Mouse (Mus musculus) heart, adult 11 months (tissue): ENCODE measurements around the gene Rreb1.
A peak's percentile ranks its signal among the peaks of the same experiment; 100 is the strongest.

Experiments
- DNase-seq: peaks from one replicate; pipeline ENCODE4 v3.0.0; 2022

Rreb1 gene

DNA sequence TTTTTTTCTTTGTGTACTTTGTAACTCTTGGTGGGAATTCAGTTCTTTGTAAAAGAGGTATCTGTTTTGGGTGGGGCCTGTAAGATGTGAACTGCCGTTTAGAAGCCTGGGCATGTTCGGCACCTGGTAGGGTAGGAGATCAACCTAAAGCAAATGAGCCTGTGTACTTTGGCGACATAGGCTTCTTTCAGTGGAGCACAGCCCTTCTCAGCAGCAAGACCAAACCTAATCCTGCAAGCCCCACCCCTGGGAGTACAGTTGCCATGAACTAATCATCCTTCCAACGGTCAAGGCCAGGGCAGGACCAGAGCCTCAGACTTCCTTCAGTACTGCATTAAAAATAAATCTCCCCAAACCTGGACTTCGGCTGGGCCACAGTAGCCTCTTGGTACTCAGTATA lies 101.4 kb downstream of the Rreb1 start:
- DNase-seq, result peak; percentile 91

DNA sequence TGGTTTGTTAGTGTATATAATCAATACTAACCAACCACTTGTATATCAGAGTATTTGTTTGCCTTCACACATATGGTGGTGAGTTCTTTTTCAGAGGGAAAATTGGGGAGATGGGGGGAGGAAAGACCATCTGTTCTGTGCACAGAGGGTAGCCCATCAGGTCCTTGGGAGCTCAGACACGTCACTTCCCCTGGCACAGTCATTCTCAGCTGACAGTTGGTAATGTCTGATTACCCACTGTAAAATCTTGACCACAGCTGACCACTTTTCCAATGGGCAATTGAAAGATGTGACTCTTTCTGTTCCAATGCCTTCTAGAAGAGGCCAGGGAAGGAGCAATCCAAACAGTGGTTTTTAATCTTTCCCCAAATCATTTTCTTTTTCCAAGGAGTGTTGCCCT lies 101.8 kb downstream of the Rreb1 start:
- DNase-seq, result no peak

DNA sequence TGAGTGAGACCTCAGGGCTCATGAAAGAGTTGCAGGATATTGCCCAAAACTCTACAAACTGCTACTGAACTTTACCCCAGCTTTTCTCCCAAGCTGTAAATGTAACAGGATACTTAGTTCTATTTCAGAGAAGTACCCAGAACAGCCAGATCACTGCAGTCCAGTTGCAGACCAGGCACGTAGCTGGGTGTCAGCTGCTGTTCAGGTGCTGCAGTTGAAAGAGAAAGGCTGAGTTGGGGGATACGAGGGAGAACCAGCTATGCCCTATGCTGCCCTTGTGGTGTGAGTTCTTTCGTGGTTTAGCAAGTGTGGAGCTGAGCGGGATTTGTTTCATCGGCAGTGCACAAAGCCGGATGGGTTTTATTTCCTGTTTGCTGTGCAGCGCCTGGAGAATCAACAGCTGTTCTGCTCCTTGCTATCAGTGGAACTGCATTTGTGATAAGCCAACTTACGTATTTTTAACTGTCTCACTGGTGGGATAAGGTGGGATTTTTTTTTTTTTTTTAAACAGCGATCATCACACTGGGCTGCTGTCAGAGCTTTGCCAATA lies 102.5 kb downstream of the Rreb1 start:
- peak; percentile 93 for DNase-seq

DNA sequence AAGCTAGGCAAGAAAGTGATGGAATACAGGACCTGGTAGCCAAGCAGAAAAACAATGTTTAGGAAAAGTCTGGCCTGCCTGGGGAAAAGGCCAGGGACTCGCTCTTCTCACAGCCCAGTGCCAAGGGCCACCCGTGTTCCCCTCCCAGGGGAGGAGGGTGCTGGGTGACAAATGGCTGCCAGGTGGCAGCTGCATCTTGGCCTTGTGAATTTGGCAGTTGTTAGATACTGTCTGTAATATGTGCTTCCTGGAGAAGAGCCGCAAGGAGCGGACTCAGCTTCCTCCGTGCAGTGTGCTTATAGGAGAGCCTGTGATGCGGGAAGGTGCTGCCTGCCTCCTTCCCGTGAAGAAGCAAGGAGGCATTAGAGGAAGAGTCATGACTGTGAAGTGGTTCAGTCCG lies 104.3 kb downstream of the Rreb1 start:
- peak; percentile 96 for DNase-seq

DNA sequence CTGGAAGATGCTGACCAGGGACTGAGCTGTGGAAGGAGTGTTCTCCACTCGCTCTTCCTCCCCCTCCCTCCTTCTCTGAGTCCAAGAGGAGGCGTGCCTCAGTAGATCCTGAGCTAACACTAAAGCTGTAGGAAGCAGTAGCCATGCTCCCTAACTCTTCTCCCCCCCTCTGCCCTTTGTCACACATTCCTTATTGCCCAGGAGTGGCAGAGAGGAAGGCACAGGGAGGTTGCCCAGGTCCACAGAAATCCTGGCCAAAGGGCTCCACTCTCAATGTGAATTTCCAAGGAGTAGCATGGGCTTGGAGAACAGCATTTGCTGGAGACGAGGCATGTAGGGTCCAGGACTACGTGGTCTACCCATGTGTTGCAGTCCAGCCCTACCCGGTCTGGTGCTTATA lies 104.8 kb downstream of the Rreb1 start:
- no peak for DNase-seq

DNA sequence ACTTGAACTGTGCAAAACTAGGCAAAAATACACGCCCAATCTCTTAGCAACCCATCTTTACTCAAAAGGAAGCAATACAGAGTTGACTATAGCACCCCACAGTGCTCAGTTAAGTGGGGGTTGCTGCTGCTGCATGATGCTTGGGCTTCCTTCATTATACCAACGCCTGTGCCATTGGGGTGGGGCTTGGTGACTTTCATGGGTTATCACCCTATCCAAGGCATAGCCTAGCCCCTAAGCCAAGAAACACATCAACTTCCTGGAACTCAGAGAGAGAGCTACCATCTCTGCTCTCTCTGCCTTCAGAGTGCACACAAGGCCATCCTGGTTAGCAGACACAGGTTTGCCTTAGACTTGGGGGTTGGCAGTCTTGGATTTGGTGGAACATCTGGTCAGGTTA lies 107.2 kb downstream of the Rreb1 start:
- no peak for DNase-seq

DNA sequence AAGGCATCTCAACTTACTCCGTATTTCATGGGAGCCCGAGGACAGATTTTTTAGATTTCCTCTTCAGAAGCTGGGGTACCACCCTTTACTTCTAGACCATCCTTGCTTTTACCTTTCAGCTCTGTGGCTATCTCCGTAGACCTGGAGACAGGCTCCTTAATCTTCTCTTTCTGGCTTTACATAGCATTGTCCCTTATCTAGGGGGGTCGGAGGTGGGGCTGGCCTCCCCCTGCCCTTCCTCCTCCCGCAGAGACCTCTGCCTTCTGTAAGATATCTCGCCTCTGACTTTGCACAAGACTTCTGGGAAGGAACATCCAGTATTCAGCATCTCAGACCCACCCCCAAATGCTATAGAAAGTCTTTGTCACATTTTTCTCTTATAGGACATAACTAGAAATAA lies 107.8 kb downstream of the Rreb1 start:
- no peak for DNase-seq

DNA sequence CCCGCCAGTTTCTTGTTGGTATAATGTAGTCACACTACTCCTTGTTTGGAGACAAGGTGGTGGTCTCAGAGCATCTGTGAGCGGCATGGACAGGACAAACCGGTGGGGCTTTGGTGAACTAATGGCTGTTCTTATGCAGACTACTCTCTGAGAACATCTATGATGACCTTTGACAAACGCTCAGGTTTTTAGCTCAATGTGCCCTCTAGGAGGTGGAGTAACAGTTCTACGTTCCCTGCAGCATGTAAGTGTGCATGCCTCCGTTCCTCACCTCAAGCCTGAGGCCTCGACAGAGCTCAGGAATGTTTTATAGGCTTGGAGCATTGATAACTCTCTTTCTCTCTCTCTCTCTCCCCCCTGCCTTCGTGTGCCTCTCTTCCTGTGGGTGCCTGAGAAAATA lies 116.6 kb downstream of the Rreb1 start:
- DNase-seq, result no peak

DNA sequence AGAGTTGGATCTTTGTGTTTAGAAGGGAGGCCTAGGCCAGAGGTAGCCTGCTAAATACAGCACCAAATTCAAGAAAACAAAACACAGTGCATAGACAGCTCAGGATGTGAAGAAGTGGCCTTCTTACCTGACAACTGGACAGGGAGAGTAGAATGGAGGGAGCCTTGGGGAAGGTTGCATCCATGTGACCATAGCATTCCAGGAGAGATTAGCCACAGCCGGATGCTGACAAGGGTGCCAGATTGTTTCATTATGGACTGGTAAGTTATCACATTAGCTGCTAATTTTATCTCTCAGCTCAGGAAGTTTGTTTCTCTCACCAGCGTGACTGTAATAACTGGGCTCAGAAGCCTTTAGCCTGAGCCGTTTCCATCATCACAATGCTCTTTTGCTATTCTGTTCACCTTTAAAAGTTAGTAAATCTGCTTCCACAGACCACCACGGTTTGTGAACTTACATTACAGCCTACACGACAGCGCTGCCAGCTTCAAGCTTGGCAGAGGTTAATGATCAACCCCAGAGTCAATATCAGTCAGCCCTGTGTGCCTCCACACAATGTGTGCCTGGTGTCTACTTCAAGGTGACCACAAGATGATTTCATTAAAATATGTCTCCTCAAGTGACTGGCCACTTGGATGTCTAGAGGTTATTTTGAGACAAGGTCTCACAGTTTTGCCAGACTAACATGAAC lies 117.5 kb downstream of the Rreb1 start:
- DNase-seq, result no peak

DNA sequence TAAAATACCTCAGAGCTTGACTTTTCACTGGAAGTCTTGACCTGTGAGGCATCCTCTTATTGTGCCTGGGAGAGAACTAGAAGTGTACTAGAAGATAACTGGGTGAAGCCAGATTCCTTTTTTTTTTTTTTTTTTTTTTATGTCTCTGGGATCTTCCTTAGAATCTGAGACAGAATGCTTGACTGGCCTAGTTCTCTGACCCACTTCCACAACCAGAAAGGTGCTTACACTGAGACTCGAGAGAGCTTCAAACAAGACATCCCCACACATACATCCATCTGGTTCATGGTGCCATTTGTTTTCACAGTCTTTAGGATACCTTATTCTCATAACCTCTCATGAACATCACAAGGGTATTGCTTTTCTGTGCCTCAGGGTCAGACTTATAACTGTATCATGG lies 118.2 kb downstream of the Rreb1 start:
- DNase-seq, result no peak

DNA sequence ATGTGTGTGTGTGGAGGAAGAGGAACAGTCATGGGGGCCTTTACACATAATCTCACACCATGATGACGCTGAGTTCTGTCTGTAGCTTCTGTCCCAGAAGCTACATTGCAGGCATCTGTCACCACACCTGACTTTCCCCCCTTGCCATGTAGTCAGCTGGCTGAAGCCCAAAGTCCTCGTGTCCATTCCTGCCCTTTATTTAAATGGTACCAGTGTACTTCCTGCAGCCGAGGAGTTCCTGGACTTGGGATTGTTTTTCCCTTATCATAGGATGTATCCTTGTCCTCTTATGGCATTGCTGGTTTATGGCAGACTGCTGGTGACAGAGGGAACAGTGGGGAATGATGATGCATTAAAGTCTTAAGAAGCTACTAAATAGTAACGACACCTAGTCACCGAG lies 120.6 kb downstream of the Rreb1 start:
- no peak for DNase-seq

DNA sequence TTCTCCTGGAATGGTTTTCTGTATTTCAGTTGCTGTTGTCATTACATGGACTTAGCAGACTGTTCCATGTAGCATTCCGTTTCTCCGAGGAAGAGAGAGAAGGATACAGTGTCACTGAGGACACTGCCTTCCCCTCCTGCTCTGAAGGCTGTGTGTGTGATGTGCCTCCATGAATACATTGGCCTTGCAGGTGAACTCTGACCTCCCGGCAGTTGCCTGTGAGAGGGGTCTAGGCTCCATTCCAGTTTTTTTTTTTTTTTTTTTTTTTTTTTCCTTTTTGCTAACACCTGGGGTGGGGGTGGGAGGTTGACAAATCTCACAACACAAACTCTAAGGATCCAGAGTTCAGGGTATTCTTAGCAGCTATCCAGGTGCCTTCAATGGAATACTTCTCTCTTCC lies 124.8 kb downstream of the Rreb1 start:
- no peak for DNase-seq

DNA sequence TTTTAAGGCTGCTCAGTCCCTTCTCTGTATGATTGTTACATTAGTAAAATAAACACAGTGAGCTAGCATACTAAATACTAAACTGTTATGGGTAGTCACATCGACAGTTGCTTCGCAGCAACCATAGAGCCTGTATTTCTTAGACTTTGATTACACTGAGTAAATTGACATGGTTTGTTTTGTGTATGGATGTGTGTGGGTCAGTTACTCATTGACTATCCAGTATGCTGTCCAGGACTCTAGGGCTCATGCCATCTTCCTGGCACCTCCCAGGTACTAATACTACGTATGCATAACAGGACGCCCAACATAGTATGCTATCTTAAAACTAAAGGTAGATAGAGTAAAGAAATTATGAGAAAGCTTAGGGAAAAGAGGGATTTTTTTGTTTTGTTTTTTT lies 125.3 kb downstream of the Rreb1 start:
- DNase-seq, result no peak

DNA sequence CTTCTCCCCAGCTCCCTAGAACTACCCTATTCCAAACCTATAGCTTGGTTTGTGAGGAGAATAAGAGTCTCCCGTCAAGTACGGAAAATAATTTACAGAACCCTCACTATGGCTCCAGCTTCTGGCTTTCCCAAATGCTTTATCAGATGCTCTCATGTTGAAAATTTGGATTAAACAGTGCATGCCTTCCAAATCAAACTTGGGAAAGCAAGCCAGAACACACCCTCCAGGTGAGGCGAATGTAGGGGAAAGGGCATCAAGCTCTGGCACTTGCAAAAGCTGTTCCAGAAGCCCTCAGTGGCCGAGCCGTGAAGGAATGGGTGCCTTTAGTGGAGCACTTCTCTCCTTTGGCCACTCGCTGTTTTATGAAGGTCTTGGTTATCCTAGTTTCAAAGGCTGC lies 126.2 kb downstream of the Rreb1 start:
- no peak for DNase-seq

DNA sequence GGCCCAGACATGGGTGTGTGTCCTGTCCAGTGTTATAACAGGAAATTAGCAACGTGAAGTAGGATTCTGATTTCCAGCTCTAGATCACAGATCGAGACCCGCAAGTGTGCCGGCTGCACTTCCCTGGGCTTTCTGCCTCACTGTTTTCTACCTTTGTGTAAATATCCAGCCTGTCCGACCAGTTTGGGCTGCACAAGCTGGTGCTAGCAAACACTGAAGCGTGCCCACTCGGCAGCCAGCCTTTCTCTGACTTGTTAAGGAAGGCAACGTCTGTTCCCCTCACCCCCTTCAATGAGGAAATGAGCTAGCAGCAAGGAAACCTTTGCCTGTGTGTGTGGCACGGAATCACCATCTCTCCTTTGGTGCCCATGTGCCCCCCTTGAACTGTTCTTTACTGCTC lies 129.9 kb downstream of the Rreb1 start:
- no peak for DNase-seq

DNA sequence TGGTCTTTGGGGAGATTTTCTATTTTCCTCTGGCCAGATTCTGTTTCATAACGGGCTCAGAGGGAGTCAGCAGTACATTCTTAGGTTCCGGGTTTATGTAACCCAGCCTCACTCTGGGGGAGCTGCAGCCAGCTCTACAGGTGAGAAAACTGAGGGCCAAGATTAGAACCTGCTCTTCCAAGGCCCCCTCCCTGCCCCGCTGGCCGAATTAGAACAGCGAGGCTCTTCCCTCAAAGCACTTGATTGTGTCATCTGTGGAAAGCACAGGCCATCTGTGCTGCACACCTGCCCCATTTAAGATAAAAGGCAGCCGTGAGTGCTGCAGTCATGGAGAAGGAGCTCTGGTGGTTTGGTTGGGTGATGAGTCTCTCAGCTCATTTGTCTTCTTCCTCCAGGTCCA lies 130.3 kb downstream of the Rreb1 start:
- DNase-seq, result no peak

DNA sequence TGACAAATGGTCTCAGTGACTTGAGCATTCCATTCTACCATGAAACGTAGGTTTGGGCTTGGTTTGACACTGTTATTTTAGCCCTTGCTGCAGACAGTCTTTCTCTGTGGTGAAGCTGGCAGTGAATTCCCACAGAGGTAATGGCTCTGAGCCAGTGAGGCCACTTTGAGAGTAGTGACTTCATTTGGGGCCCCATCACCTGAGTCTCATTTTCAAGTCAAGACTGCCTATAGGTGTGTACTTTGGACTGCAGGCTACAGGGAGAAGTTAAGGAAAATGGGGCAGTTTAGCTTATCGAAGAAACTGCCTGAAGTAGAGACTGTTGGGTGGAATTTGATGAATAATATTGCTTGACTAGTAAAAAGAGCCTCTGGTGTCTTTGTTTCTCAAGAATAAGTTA lies 131.0 kb downstream of the Rreb1 start:
- no peak for DNase-seq

DNA sequence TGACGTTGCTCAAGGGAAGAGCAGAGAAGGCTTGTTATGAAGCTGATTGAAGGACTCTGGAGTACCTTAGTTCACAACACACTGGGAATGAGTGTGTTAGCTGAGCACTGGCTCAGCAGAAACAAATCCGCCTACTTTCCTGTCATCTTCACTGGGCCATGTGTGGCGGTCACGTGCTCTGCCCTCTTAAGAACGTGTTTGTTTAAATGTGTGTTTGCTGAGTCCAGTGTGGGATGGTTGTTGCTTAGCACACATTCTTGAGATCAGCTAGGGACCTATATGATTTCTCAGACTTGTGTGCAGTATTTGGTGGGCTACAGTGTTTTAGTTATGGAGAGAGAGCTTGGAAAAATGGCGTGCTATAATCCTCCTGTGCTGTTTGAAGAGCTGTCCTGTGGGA lies 133.8 kb downstream of the Rreb1 start:
- peak; percentile 80 for DNase-seq

DNA sequence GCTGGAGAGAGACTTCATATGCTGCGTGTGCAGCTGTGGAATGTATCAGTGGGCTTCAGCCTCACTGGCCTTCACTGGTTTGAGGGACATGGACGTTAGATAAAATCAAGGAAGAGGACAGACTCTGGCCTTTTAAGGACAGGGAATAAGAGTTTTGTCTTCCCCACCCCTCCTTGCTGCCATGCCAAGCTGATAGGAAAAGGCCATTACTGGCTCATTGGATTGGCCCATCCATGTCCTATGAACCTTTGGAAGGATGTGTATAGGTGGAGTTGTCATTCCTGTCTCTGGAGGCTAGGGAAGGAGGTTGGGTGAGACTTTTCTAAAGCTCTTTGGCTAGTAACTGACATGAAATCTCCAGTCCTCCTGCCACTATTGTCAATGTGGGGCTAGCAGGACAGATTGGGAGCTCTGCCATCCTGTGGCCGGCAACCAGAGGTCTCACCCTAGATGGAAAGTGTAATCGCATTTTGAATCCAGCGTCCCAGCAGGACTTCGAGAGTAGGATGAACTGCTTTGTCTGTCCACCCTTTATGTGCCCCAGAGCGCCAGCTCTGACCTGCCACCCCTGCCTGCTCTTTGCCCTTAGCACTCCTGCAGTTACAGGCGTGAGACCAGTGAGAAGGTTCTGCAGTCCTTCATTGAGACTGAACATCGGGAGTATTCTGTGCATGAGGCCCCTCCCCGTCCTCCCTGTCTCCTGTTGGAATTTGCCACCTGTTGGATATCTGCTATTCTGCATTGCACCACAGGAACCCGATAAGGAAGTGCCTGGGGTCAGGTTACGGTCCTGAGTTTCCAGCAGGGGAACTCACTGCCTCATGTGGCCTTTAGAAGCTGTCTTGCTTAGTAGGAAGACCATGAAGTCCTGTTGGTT lies 134.6 kb downstream of the Rreb1 start:
- DNase-seq, result peak; percentile 92

DNA sequence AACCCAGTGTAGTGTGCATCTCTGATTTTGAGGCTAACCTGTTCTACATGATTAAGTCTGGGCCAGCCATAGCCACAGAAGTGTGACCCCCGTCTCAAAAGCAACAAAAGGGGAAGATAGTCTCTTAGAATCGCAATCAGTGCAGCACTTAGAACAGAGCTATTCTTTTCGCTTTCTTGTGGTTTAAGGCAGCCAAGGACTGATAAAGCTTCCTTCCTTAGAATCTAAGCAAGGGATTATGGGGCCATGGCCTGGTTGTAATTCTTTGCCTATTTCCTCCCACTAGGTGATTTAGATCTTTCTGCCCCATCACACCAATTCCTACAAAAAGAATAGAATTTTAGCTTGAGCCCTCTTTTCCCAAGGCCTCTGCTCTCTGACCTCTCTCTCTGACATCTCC lies 135.8 kb downstream of the Rreb1 start:
- peak; percentile 31 for DNase-seq

DNA sequence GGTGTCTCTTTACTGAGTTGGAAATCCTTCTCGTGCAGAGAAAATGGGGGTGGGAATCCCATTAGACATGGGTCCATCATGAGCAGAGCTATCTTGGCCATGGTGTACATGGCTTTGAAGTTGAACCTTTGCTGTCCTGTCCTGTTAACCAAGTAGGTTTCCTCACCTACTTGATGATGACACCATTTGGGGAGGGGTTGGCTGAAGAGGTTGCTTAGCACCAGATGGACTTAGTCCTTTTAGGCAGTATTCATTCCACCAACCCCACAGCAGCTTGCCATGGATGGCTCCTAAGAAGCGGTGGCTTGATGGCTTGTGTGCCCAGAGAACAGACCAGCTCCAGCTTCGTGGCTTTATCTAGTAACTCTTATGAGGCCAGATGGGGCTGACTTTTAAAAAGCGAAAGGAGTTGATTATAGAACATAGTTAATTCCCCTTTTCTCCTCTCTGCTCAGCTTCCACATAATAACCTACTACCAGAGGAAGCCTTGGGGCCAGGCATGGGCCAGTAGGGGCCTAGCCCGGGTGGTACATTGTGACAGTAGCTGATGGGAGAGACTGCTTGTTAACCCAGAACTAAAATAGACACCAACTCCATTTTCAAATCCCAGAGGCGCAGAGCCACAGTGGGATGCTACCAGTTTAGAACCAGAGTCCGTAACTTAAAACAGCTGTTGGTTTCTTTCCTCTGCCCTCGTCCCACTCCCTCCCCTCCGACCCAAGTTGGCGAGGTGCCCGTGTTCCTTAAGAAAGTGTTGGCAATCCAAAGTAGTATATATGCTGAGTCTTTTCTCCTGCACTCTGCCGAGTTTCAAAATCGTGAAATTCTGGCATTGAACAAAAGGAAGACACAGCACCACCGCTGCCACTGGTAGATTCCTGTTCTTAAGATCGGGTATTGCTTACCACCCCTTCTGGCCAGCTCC lies 140.4 kb downstream of the Rreb1 start:
- peak; percentile 80 for DNase-seq

DNA sequence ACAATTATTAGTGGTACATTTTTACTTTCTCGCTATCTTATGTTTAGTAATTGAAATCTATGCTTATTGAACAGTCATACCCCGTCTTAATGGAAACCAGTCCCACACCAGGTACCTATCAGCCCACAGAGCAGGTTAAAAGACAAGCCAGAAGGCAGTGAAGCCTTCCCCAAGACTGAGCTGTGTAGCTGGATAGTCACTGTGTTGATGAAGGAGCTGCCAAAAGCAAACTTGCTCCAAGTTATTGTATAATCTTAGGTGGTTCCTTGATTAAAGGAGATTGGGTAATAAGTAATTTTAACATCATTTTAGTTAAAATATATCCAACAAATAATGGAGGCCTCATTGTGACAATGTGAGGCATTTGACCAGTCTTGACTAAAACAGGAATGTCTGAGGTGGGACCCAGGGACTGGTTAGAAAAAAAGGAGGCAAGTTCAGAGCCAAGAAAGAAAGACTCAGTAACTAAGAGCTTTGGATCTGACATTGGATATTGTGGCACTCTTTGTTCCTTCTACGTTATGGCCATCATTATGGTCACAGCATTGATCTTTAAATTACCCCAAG lies 141.6 kb downstream of the Rreb1 start:
- no peak for DNase-seq

DNA sequence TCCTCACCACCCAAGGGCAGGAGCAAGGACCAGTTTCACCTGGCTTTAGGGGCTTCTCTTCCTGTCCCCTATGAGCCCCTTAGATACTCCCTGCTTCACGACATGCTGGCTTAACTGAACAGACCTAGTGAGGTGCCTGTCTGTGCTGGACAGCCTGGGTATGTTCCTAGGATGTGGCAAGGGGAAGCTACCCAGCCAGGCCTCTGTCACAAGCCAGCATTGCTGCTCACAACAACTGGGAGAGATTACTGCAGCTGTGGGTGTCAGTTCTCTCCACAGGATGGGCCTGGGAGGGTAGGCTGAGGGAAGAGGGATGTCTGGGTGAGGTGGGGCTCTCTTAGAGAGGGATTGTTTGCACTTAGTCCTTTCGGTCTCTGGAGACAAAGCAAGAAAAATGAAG lies 142.5 kb downstream of the Rreb1 start:
- DNase-seq, result peak; percentile 84
